Mouse (Mus musculus) thymus, adult 18-20 months (tissue): ENCODE measurements at regions not wholly inside any gene's neighbourhood (a gene's known extent, or its start where the extent isn't known, plus 50 kb on each side); places are given as distances from the start of the nearest gene placed in this dataset.
"Not testable (repeated sequence)": the region's sequence is repeated elsewhere in the genome, so short reads cannot be mapped to it uniquely, and the experiment has no call there.

Source experiments
- DNase-seq, 2 experiments: peaks; one replicate each; pipeline ENCODE4 v3.0.0; 2022; ENCODE audit warnings: mixed read lengths in 2 of 2

GRCm38 (mm10) chr2:171985813-171986572 lies 57.3 kb downstream of the Cbln4 start:
- DNase-seq, result no peak

GRCm38 (mm10) chr2:171969311-171969905 lies 73.9 kb downstream of the Cbln4 start:
- DNase-seq, result no peak

DNA sequence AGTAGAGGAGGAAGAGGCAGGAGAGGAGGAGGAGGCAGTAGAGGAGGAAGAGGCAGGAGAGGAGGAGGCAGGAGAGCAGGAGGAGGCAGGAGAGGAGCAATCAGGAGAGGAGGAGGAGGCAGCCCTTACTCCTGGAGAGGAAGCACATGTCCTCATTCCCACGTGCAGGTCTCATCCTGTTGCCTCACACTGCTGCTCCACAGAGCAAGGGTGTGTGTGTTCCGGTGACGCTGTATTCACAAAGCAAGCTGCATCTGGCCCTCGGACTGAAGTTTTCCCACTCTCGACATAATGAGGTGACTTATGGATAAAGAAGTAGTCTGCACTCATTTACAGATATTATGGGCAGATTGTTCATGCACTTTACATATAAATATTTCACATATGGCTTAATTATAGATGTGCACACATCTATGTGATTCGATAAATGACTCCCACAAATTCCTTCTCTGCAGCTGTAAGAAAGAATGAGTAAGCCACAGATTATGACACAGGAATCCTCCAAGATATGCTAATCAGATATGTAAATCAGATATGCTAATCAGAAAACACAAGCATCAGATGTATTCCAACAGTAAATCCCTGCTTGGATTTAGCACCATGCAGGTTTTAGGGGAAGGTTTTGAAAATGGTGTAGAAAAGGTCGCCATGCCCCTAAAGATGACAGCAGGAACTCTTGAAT lies 96.6 kb downstream of the Cbln4 start:
- no peak for DNase-seq

DNA sequence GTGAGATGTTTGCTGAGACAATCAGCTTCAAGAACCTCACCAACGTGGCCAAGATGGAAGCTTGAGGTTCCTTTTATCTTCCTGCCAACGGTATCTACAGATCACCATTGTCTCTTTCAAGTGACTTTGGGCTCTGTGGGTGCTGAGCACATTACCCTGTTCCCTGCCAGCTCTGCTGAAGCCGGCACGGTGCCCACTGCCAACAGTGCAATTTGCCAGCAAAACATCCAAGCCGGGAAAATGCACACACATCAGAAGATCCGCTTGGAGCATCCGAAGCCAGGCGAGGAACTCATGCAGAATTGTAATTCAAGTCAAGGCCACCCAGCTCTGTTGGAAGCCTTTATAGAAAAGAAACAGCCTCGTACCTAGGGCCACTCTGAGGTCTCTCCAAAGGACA lies 100.6 kb downstream of the Cbln4 start:
- DNase-seq, result no peak

GRCm38 (mm10) chr2:171935646-171936325 lies 107.5 kb downstream of the Cbln4 start:
- no peak for DNase-seq

DNA sequence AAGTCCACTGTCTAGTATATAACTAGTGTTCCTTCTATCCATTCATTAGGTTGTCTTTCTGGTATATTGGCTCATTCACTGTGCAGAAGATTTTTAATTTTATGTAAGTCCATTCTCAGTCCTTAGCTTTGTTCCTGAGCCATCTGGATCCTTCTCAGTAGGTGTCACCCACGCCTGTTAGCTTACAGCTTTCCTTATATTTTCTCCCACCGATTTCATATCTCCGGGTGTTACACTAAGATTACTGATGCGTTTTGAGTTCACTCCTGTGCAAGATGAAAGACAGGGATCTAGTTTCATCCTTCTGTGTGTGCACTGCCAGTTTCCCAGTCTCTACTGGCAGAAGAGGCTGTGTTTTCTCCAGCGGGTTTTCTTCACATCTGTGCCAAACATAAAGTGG lies 122.3 kb downstream of the Cbln4 start:
- no peak for DNase-seq

DNA sequence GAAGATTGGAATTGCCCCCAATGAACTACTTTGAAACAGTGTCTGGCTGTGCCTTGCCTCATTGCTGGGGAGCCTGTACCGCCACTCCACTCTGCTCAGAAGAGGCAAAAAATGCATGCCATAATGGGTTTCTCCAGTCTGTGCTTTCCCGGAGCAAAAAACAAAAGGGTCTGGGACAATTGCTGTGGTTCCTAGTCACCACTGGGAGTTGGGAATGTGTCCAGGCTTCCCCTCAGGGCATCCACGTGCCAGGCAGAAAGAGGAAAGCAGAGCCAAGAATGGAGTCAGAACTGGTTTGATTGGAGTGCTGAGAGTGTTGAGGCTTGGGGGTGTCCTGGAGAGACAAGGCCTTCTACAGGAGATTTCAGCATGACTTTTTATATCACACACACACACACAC lies 156.0 kb downstream of the Cbln4 start:
- no peak for DNase-seq

GRCm38 (mm10) chr2:171879238-171879960 lies 163.9 kb downstream of the Cbln4 start:
- not testable (repeated sequence) for DNase-seq

GRCm38 (mm10) chr2:171867550-171867949 lies 175.7 kb downstream of the Cbln4 start:
- no peak for DNase-seq

GRCm38 (mm10) chr2:171864376-171864965 lies 178.8 kb downstream of the Cbln4 start:
- DNase-seq, result no peak

DNA sequence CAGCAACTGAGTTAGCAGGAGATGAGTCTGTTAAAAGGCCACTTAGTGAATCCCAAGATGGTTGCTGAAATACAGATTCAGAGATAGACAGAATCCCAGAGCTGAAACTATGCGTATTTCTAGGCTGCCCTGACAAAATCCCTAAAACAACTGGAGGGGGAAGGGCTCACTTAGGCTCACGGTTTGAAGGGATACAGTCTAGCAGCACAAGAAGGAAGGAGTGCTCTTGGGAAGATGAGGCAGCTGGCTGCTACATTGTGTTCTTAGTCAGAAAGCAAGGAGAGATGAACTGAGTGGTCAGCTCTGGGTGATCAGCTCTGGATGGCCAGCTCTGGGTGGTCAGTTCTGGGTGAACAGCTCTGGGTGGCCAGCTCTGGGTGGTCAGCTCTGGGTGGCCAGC lies 180.6 kb downstream of the Cbln4 start:
- no peak for DNase-seq

GRCm38 (mm10) chr2:171858894-171859293 lies 184.4 kb downstream of the Cbln4 start:
- DNase-seq, result no peak

DNA sequence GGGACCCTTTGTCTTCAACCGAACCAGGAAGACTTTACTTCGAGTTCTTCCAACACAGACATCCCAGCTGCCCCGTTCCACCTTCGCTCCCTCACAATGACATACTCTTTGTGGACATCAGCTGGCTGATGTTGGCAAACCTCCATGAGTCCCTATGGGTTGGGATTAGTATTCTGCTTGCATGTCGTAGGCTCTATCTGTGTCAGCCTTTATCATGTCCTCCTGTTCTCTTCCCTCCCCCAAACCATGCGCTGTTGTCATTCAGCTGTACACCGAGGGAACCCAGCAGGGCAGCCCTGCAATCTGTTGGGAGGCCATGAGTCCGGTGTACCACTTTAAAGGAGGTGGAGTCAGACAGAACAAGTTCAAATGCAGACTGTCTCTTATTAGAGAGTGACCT lies 186.8 kb downstream of the Cbln4 start:
- DNase-seq, result no peak

GRCm38 (mm10) chr2:171846826-171847492 lies 196.3 kb downstream of the Cbln4 start:
- no peak for DNase-seq

- DNase-seq, result no peak
Observed at GRCm38 (mm10) chr2:171840058-171840713, 203.1 kb downstream of the Cbln4 start.

DNA sequence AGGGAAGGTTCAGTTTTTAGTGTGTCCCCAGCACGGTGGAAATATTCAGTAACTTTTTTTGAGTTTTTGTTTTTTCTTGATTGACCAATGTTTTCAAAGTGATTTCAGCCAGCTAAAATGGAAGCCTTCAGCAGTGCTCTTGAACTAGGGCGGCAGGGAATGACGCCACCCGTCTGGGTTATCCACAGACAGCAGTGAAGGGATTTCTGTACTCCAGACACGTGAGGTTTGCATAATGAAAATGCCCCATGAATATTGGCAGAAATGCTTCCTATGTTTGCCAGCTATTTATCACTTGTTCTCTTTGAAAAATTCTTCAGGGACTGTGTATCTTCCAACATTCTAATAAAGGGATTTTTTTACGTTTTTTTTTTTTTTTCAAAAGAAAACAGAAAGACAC lies 221.1 kb downstream of the Cbln4 start:
- no peak for DNase-seq

DNA sequence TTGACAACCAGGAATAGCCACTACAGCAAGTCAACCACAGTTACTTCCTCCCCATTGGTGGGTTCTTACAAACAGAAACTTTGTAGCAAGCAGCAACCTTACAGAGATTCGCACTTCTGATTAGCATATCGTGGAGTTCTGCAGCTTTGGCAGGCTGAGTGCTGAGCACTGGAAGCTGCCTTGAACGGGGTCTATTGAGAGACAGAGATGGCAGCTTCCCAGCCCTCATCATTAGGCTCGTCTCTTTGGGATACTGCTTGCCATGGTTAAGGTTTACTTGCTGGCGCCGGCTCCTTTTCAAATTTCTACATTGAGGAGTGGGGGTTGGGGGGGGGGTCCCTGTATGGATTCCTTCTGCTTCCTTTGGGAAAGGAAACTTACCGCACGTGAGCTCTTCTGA lies 224.8 kb downstream of the Cbln4 start:
- no peak for DNase-seq

- DNase-seq, result no peak
Observed at GRCm38 (mm10) chr2:171816685-171817419, 226.4 kb downstream of the Cbln4 start.

GRCm38 (mm10) chr2:171812701-171813100 lies 230.6 kb downstream of the Cbln4 start:
- no peak for DNase-seq

- DNase-seq, result no peak
Observed at GRCm38 (mm10) chr2:171805376-171805775, 237.9 kb downstream of the Cbln4 start.
